Mouse (Mus musculus): ENCODE results near the gene 4931428F04Rik. TPM values are rescaled to one million over a fixed set of nuclear protein-coding genes. Genes with fewer than 3 reads are reported as not detected.
"Not testable (repeated sequence)": the region's sequence is repeated elsewhere in the genome, so short reads cannot be mapped to it uniquely, and the experiment has no call there.

The 4931428F04Rik gene
- polyA plus RNA-seq, 1 experiment from 2014 or later = 17.9 TPM

GRCm38 (mm10) chr8:105251954-105252353, 37.7 kb downstream of the 4931428F04Rik start:
- WGBS = 96% methylated on average over 6 of the region's 6 CpGs
- Histone ChIP-seq H3K4me2 (ENCODE audit: low read depth, severe bottlenecking) (no peak overlapping the region), H3K4me1 (ENCODE audit: control insufficient read depth, insufficient read depth, low read length) (peaks cover 5% of the 10 kb centered on the region; the same call in 1 of the 2 replicates), H3K27me3 (ENCODE audit: control insufficient read depth, insufficient read depth, low read length) (peaks cover 7% of the 10 kb centered on the region; the same call in 1 of the 2 replicates), H3K9me3 (ENCODE audit: control insufficient read depth, low read length) (no peaks in the 10 kb centered on the region), H3K9ac (ENCODE audit: low read length) (no peak overlapping the region), H3K36me3 (ENCODE audit: control insufficient read depth, insufficient read depth, low read length) (peaks cover 16% of the 10 kb centered on the region), H3K4me3 (ENCODE audit: low read depth, low read length) (no peak overlapping the region), H3K27ac (replicated peaks; ENCODE audit: low read depth, low read length) (no peak overlapping the region)
- no peak for ATAC-seq (ENCODE audit: insufficient number of reproducible peaks, low FRiP score, low TSS enrichment, low read depth)
- DNase-seq (ENCODE audit: low spot score) = no peak

GRCm38 (mm10) chr8:105241016-105241415, 48.6 kb downstream of the 4931428F04Rik start:
- Histone ChIP-seq H3K9me3 (ENCODE audit: control insufficient read depth, low read length) (no peaks in the 10 kb centered on the region), H3K36me3 (ENCODE audit: control insufficient read depth, insufficient read depth, low read length) (no peaks in the 10 kb centered on the region), H3K9ac (ENCODE audit: low read length) (no peak overlapping the region), H3K4me1 (ENCODE audit: control insufficient read depth, insufficient read depth, low read length) (no peaks in the 10 kb centered on the region), H3K4me2 (ENCODE audit: low read depth, severe bottlenecking) (no peak overlapping the region), H3K27me3 (ENCODE audit: control insufficient read depth, insufficient read depth, low read length) (no peaks in the 10 kb centered on the region), H3K4me3 (ENCODE audit: low read depth, low read length) (no peak overlapping the region), H3K27ac (replicated peaks; ENCODE audit: low read depth, low read length) (no peak overlapping the region)
- ATAC-seq (ENCODE audit: insufficient number of reproducible peaks, low FRiP score, low TSS enrichment, low read depth) (no peak), DNase-seq (ENCODE audit: low spot score) (no peak)
- 98% methylated on average over 7 of the region's 7 CpGs for WGBS

- H3K36me3 ChIP-seq (ENCODE audit: control insufficient read depth, insufficient read depth, low read length) = no peaks in the 10 kb centered on the region; the same call in 1 of the 2 replicates
These were observed 52.1 kb downstream of the 4931428F04Rik start for GRCm38 (mm10) chr8:105237442-105238142.

GRCm38 (mm10) chr8:105235206-105235605, 54.5 kb downstream of the 4931428F04Rik start:
- WGBS = 81% methylated on average over 1 of the region's 1 CpGs
- H3K4me3 ChIP-seq (ENCODE audit: low read depth, low read length) = no peak overlapping the region
- DNase-seq (ENCODE audit: low spot score) (no peak), ATAC-seq (ENCODE audit: insufficient number of reproducible peaks, low FRiP score, low TSS enrichment, low read depth) (no peak)
- H3K27me3 ChIP-seq (ENCODE audit: control insufficient read depth, insufficient read depth, low read length) = no peaks in the 10 kb centered on the region
- no peak overlapping the region for H3K27ac ChIP-seq (replicated peaks; ENCODE audit: low read depth, low read length)
- H3K9ac ChIP-seq (ENCODE audit: low read length) = no peak overlapping the region
- no peaks in the 10 kb centered on the region; the same call in 1 of the 2 replicates for H3K36me3 ChIP-seq (ENCODE audit: control insufficient read depth, insufficient read depth, low read length)
- no peaks in the 10 kb centered on the region for H3K4me1 ChIP-seq (ENCODE audit: control insufficient read depth, insufficient read depth, low read length)
- H3K9me3 ChIP-seq (ENCODE audit: control insufficient read depth, low read length) = no peaks in the 10 kb centered on the region
- no peak overlapping the region for H3K4me2 ChIP-seq (ENCODE audit: low read depth, severe bottlenecking)

More at GRCm38 (mm10) chr8:105237442-105238142, 52.1 kb downstream of the 4931428F04Rik start:
- H3K9ac ChIP-seq (ENCODE audit: low read length) = no peak overlapping the region
- no peak overlapping the region for H3K27ac ChIP-seq (replicated peaks; ENCODE audit: low read depth, low read length)
- H3K4me2 ChIP-seq (ENCODE audit: low read depth, severe bottlenecking) = no peak overlapping the region
- no peak for ATAC-seq (ENCODE audit: insufficient number of reproducible peaks, low FRiP score, low TSS enrichment, low read depth)
- no peaks in the 10 kb centered on the region for H3K27me3 ChIP-seq (ENCODE audit: control insufficient read depth, insufficient read depth, low read length)
- no peak overlapping the region for H3K4me3 ChIP-seq (ENCODE audit: low read depth, low read length)
- H3K4me1 ChIP-seq (ENCODE audit: control insufficient read depth, insufficient read depth, low read length) = no peaks in the 10 kb centered on the region
- H3K9me3 ChIP-seq (ENCODE audit: control insufficient read depth, low read length) = no peaks in the 10 kb centered on the region
- WGBS = 93% methylated on average over 14 of the region's 14 CpGs
- DNase-seq (ENCODE audit: low spot score) = no peak

- H3K4me3 ChIP-seq (ENCODE audit: low read depth, low read length) = no peak overlapping the region
- ATAC-seq (ENCODE audit: insufficient number of reproducible peaks, low FRiP score, low TSS enrichment, low read depth) = no peak
- H3K4me2 ChIP-seq (ENCODE audit: low read depth, severe bottlenecking) = no peak overlapping the region
- no peak for DNase-seq (ENCODE audit: low spot score)
- no peak overlapping the region for H3K9ac ChIP-seq (ENCODE audit: low read length)
- H3K27me3 ChIP-seq (ENCODE audit: control insufficient read depth, insufficient read depth, low read length) = no peaks in the 10 kb centered on the region
- no peak overlapping the region for H3K27ac ChIP-seq (replicated peaks; ENCODE audit: low read depth, low read length)
- WGBS = 49% methylated on average over 1 of the region's 1 CpGs
- no peaks in the 10 kb centered on the region for H3K9me3 ChIP-seq (ENCODE audit: control insufficient read depth, low read length)
- H3K4me1 ChIP-seq (ENCODE audit: control insufficient read depth, insufficient read depth, low read length) = no peaks in the 10 kb centered on the region
- no peaks in the 10 kb centered on the region; the same call in 1 of the 2 replicates for H3K36me3 ChIP-seq (ENCODE audit: control insufficient read depth, insufficient read depth, low read length)
These were observed 56.3 kb downstream of the 4931428F04Rik start for GRCm38 (mm10) chr8:105233126-105233935.

GRCm38 (mm10) chr8:105232321-105232693, 57.4 kb downstream of the 4931428F04Rik start:
- WGBS = 92% methylated on average over 4 of the region's 4 CpGs
- H3K27me3 ChIP-seq (ENCODE audit: control insufficient read depth, insufficient read depth, low read length); H3K9ac ChIP-seq (ENCODE audit: low read length); ATAC-seq (ENCODE audit: insufficient number of reproducible peaks, low FRiP score, low TSS enrichment, low read depth); H3K9me3 ChIP-seq (ENCODE audit: control insufficient read depth, low read length); DNase-seq (ENCODE audit: low spot score); H3K4me1 ChIP-seq (ENCODE audit: control insufficient read depth, insufficient read depth, low read length); H3K36me3 ChIP-seq (ENCODE audit: control insufficient read depth, insufficient read depth, low read length); H3K27ac ChIP-seq (replicated peaks; ENCODE audit: low read depth, low read length); H3K4me2 ChIP-seq (ENCODE audit: low read depth, severe bottlenecking); H3K4me3 ChIP-seq (ENCODE audit: low read depth, low read length): not testable (repeated sequence)

GRCm38 (mm10) chr8:105231503-105232320, 58.0 kb downstream of the 4931428F04Rik start:
- DNase-seq (ENCODE audit: low spot score) = no peak
- Histone ChIP-seq H3K27ac (replicated peaks; ENCODE audit: low read depth, low read length) (no peak overlapping the region), H3K4me3 (ENCODE audit: low read depth, low read length) (no peak overlapping the region), H3K27me3 (ENCODE audit: control insufficient read depth, insufficient read depth, low read length) (no peaks in the 10 kb centered on the region), H3K9ac (ENCODE audit: low read length) (no peak overlapping the region), H3K4me1 (ENCODE audit: control insufficient read depth, insufficient read depth, low read length) (no peaks in the 10 kb centered on the region), H3K4me2 (ENCODE audit: low read depth, severe bottlenecking) (no peak overlapping the region), H3K36me3 (ENCODE audit: control insufficient read depth, insufficient read depth, low read length) (no peaks in the 10 kb centered on the region; the same call in 1 of the 2 replicates), H3K9me3 (ENCODE audit: control insufficient read depth, low read length) (no peaks in the 10 kb centered on the region)
- no peak for ATAC-seq (ENCODE audit: insufficient number of reproducible peaks, low FRiP score, low TSS enrichment, low read depth)
- WGBS = 88% methylated on average over 12 of the region's 12 CpGs

All from limb, embryonic 11.5 days (tissue).